Mouse (Mus musculus) central nervous system, embryonic 18 days (tissue): ENCODE results near the gene Aifm1. TPM values are rescaled to one million over a fixed set of nuclear protein-coding genes. Genes with fewer than 3 reads are reported as not detected.

Source experiments
- polyA plus RNA-seq: library from polyadenylated mRNA; depleted of rRNA; stranded (reverse); fragments of >200 nt; gene quantifications from 2 replicates; pipeline ENCODE4 v1.2.3, GENCODE M21; 2012; rRNA removed

The Aifm1 gene
- 31.2 and 35.7 TPM in 2 replicates for polyA plus RNA-seq

DNA sequence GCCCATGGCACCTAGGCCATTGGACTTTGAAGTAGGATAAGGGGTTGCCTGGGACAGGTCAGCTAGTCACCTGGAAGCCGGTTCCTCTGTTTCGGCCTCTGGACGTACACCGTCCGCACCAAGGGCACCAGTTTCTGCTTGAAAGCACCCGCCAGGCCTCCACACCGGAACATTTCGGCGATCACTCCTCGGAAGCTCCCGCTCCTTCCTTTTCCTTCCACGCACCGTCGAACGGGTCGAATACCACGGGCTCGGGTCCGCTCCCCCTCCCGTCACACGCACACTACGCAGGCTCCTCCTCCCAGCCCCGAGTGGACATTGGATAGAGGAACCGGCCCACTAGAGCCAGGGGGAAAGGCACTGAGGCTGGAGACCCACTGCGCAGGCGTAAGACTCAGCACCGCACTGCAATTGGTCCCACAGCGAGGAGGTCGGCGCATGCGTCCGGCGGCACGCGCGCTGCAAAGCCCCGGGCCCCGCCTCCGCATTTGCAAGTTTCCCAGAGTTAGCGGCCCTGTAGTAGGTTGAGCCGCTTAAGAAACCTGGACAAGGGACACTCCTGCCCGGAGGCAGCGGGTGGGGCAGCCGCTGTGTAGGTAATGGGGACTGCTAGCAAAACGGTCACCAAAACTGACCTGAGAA lies at the start of gene Aifm1:
TSS of gene Aifm1 (minus strand) at position 398 of the 642 bp plus-strand sequence.

GRCm38 (mm10) chrX:48518808-48519548 lies 5.6 kb upstream of the Aifm1 start, which contains the start of gene Rab33a:
Gene Rab33a (plus strand): TSS chrX:48519285.

DNA sequence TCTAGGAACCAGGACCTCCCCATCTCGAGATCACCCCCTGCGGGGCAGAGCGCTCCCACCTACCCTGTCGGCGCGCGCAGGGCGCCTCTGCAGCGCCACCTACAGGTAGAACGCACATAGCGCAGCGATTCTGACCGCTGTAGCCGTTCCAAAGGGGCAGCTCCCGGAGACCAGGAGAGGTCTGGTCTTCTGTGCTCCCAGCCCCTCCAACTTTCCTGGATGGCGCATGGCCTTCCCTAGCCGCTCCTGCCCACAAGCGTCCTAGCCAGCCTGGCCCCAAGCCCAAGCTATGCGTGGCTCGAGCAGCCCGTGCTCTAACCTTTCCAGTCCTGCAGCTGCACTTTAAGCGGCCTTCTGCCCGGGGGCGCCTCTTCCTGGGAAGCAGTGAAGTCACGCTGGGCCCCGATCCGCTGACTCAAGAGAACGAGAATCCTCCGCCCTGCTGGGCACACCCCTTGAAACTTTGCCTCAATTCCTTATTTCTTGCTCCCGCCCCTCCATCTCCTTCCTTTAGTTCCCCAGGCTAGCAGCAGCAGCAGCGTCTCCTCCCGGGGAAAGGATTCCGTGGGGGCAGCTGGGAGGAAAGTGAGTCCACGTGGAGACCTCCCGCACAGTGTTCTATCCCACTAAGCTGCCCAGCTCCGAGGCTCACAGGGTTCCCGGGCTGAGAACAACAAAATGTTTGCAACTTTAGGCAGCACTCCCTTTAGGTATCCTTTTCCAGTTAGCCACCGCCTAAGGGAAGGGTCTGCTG lies 50.4 kb downstream of the Aifm1 start, which contains the start of gene Elf4:
TSS of gene Elf4 (minus strand) at position 379 of the 754 bp plus-strand sequence.

Other genes with a start within 250 kb of the Aifm1 start
- gene Bcorl1, start 172.2 kb downstream of the Aifm1 start, polyA plus RNA-seq = 6.6 and 7.0 TPM in 2 replicates
- gene Elf4, start 50.4 kb downstream of the Aifm1 start, polyA plus RNA-seq = 1.5 and 1.8 TPM in 2 replicates
- 112 and 117 TPM in 2 replicates for gene Rab33a, start 5.7 kb upstream of the Aifm1 start, polyA plus RNA-seq
- gene Zfp280c, start 80.9 kb upstream of the Aifm1 start, polyA plus RNA-seq = 37.6 and 38.0 TPM in 2 replicates
- gene Slc25a14, start 109.8 kb upstream of the Aifm1 start, polyA plus RNA-seq = 33.5 and 35.0 TPM in 2 replicates
- gene Gpr119, start 160.9 kb upstream of the Aifm1 start, polyA plus RNA-seq = not detected in 2 replicates
- 13.8 and 14.1 TPM in 2 replicates for gene Rbmx2, start 181.4 kb upstream of the Aifm1 start, polyA plus RNA-seq